Mouse (Mus musculus): ENCODE data around the gene Rbm25. TPM values are rescaled to one million over a fixed set of nuclear protein-coding genes. Genes with fewer than 3 reads are reported as not detected.

Rbm25 gene
- polyA plus RNA-seq, 1 experiment from 2014 or later, result 236 TPM

Other genes starting within 250 kb of the Rbm25 start
- 19.3 and 20.9 TPM in 2 replicates for gene Dpf3, start 143.5 kb upstream of the Rbm25 start, polyA plus RNA-seq (2015; fragmentation: Nextera tagmentation; extraction: Ambion mirVana)
- 46.1 and 50.3 TPM in 2 replicates for gene Dcaf4, start 110.8 kb upstream of the Rbm25 start, polyA plus RNA-seq (2015; fragmentation: Nextera tagmentation; extraction: Ambion mirVana)
- 27.3 and 28.6 TPM in 2 replicates for gene Zfyve1, start 34.0 kb upstream of the Rbm25 start, polyA plus RNA-seq (2015; fragmentation: Nextera tagmentation; extraction: Ambion mirVana)
- 72.7 and 74.9 TPM in 2 replicates for gene Psen1, start 56.9 kb downstream of the Rbm25 start, polyA plus RNA-seq (2015; fragmentation: Nextera tagmentation; extraction: Ambion mirVana)
- gene Papln, start 132.4 kb downstream of the Rbm25 start, polyA plus RNA-seq (2015; fragmentation: Nextera tagmentation; extraction: Ambion mirVana), result 0.16 and 0.31 TPM in 2 replicates